Mouse (Mus musculus): ENCODE results near the gene Mical3. TPM values are rescaled to one million over a fixed set of nuclear protein-coding genes. Genes with fewer than 3 reads are reported as not detected.

Mical3 gene
- polyA plus RNA-seq, 1 experiment = 57.5 TPM

- TF ChIP-seq POLR2A (IDR thresholded peaks at IDR 0.05; ENCODE audit: borderline replicate concordance, extremely low read depth, insufficient read depth, insufficient read length, poor library complexity, severe bottlenecking) (no peak), CTCF (IDR thresholded peaks at IDR 0.05; ENCODE audit: borderline replicate concordance, extremely low read depth, insufficient read depth, insufficient read length) (no peak)
- DNase-seq (ENCODE audit: low read depth) = no peak
Measured at GRCm38 (mm10) chr6:120905111-120905510, 225.7 kb downstream of the Mical3 start.

GRCm38 (mm10) chr6:120903961-120904360 is 226.8 kb downstream of the Mical3 start:
- DNase-seq (ENCODE audit: low read depth) = no peak
- TF ChIP-seq POLR2A (IDR thresholded peaks at IDR 0.05; ENCODE audit: borderline replicate concordance, extremely low read depth, insufficient read depth, insufficient read length, poor library complexity, severe bottlenecking) = no peak
- TF ChIP-seq CTCF (IDR thresholded peaks at IDR 0.05; ENCODE audit: borderline replicate concordance, extremely low read depth, insufficient read depth, insufficient read length) = no peak

GRCm38 (mm10) chr6:120903450-120903912 is 227.3 kb downstream of the Mical3 start:
- peak; percentile 20 for DNase-seq (ENCODE audit: low read depth)

GRCm38 (mm10) chr6:120901776-120902645 is 228.8 kb downstream of the Mical3 start:
- no peak for DNase-seq (ENCODE audit: low read depth)
- TF ChIP-seq POLR2A (IDR thresholded peaks at IDR 0.05; ENCODE audit: borderline replicate concordance, extremely low read depth, insufficient read depth, insufficient read length, poor library complexity, severe bottlenecking) (no peak), CTCF (IDR thresholded peaks at IDR 0.05; ENCODE audit: borderline replicate concordance, extremely low read depth, insufficient read depth, insufficient read length) (no peak)

More at GRCm38 (mm10) chr6:120903450-120903912, 227.3 kb downstream of the Mical3 start:
- TF ChIP-seq CTCF (IDR thresholded peaks at IDR 0.05; ENCODE audit: borderline replicate concordance, extremely low read depth, insufficient read depth, insufficient read length) (peak; percentile 62; the same call in 1 of the 2 replicates), POLR2A (IDR thresholded peaks at IDR 0.05; ENCODE audit: borderline replicate concordance, extremely low read depth, insufficient read depth, insufficient read length, poor library complexity, severe bottlenecking) (no peak)

- TF ChIP-seq CTCF (IDR thresholded peaks at IDR 0.05; ENCODE audit: borderline replicate concordance, extremely low read depth, insufficient read depth, insufficient read length) (peak; percentile 90), POLR2A (IDR thresholded peaks at IDR 0.05; ENCODE audit: borderline replicate concordance, extremely low read depth, insufficient read depth, insufficient read length, poor library complexity, severe bottlenecking) (no peak)
- peak; percentile 66 for DNase-seq (ENCODE audit: low read depth)
Measured at GRCm38 (mm10) chr6:120898188-120898833, 232.5 kb downstream of the Mical3 start.

GRCm38 (mm10) chr6:120894524-120894923 is 236.3 kb downstream of the Mical3 start:
- TF ChIP-seq CTCF (IDR thresholded peaks at IDR 0.05; ENCODE audit: borderline replicate concordance, extremely low read depth, insufficient read depth, insufficient read length) = no peak
- TF ChIP-seq POLR2A (IDR thresholded peaks at IDR 0.05; ENCODE audit: borderline replicate concordance, extremely low read depth, insufficient read depth, insufficient read length, poor library complexity, severe bottlenecking) = no peak
- no peak for DNase-seq (ENCODE audit: low read depth)

- TF ChIP-seq CTCF (IDR thresholded peaks at IDR 0.05; ENCODE audit: borderline replicate concordance, extremely low read depth, insufficient read depth, insufficient read length) (no peak), POLR2A (IDR thresholded peaks at IDR 0.05; ENCODE audit: borderline replicate concordance, extremely low read depth, insufficient read depth, insufficient read length, poor library complexity, severe bottlenecking) (no peak)
- DNase-seq (ENCODE audit: low read depth) = no peak
Measured at GRCm38 (mm10) chr6:120894089-120894488, 236.7 kb downstream of the Mical3 start.

GRCm38 (mm10) chr6:120886696-120887095 is 244.1 kb downstream of the Mical3 start:
- TF ChIP-seq CTCF (IDR thresholded peaks at IDR 0.05; ENCODE audit: borderline replicate concordance, extremely low read depth, insufficient read depth, insufficient read length) (no peak), POLR2A (IDR thresholded peaks at IDR 0.05; ENCODE audit: borderline replicate concordance, extremely low read depth, insufficient read depth, insufficient read length, poor library complexity, severe bottlenecking) (no peak)
- no peak for DNase-seq (ENCODE audit: low read depth)

GRCm38 (mm10) chr6:120884436-120884835 is 246.4 kb downstream of the Mical3 start:
- no peak for TF ChIP-seq CTCF (IDR thresholded peaks at IDR 0.05; ENCODE audit: borderline replicate concordance, extremely low read depth, insufficient read depth, insufficient read length)
- TF ChIP-seq POLR2A (IDR thresholded peaks at IDR 0.05; ENCODE audit: borderline replicate concordance, extremely low read depth, insufficient read depth, insufficient read length, poor library complexity, severe bottlenecking) = no peak
- DNase-seq (ENCODE audit: low read depth) = peak; percentile 54

Other genes starting within 250 kb of the Mical3 start
- 23.3 and 23.6 TPM in 2 replicates for gene Bid, start 214.1 kb downstream of the Mical3 start, polyA plus RNA-seq (2012; rRNA removed)
- gene Pex26, start 52.7 kb upstream of the Mical3 start, polyA plus RNA-seq (2012; rRNA removed) = 23.3 and 25.3 TPM in 2 replicates
- 0.06 and 0.26 TPM in 2 replicates for gene Tuba8, start 79.7 kb upstream of the Mical3 start, polyA plus RNA-seq (2012; rRNA removed)
- gene Usp18, start 114.9 kb upstream of the Mical3 start, polyA plus RNA-seq (2012; rRNA removed) = 0.35 and 0.56 TPM in 2 replicates
- 18.4 and 25.4 TPM in 2 replicates for gene Slc6a13, start 169.2 kb upstream of the Mical3 start, polyA plus RNA-seq (2012; rRNA removed)
- gene Slc6a12, start 212.1 kb upstream of the Mical3 start, polyA plus RNA-seq (2012; rRNA removed) = 1.1 and 1.5 TPM in 2 replicates

All from brain, embryonic 14.5 days (tissue).